Mouse (Mus musculus) adrenal gland, adult 2 months (tissue): ENCODE data around the gene Jmjd1c. TPM values are rescaled to one million over a fixed set of nuclear protein-coding genes. Genes with fewer than 3 reads are reported as not detected.

ENCODE experiments used
- DNase-seq: peaks from one replicate; pipeline ENCODE4 v3.0.0; 2021
- polyA plus RNA-seq: library from polyadenylated mRNA; depleted of rRNA; stranded (reverse); fragments of >200 nt; gene quantifications from 2 replicates; pipeline ENCODE4 v1.2.3, GENCODE M21; 2012
- total RNA-seq, 2 experiments: library from RNA; stranded (reverse); gene quantifications; 2 replicates each; pipeline ENCODE4 v1.2.3; 2021

Gene Jmjd1c
- total and polyA plus RNA-seq, 3 experiments = 15.9 to 53.7 (median 45.0) TPM

DNA sequence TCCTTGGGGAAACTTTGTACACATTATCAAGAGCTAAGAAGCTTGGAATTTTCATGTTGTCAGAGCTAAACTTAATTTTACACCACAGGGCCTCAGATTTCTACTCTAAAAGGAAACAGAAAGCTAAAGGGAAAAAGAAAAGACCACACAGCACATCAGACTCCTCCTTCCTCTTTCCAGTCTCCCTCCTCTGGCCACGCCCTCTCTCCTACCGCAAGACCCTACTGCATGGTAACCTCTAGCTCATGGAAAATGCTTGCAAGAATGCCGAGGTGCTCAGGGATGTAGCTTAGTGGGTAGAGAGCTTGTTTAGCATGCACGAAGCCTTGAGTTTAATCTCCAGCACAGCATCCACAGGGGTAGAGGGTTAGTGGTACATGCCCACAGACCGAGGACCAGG lies 24.0 kb upstream of the Jmjd1c start:
- DNase-seq = no peak

DNA sequence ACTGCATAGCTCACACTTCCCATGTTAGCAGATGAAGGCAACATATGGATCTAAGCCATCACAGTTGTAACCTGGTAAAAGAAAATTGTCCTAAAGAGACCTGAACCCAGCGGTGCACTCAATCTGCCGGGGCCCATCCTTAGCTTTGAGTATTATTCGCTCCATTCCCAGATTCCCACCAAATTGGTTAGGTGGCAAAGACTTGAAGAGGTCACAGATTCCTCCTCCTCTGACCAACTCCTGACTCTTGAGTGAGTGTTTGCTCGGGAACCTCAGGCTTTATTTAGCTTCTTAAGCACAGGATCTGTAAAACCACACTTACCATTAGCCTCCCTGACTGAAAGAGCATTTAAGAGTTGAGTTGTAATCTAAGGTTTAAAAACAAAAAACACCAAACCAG lies 23.3 kb upstream of the Jmjd1c start:
- no peak for DNase-seq

DNA sequence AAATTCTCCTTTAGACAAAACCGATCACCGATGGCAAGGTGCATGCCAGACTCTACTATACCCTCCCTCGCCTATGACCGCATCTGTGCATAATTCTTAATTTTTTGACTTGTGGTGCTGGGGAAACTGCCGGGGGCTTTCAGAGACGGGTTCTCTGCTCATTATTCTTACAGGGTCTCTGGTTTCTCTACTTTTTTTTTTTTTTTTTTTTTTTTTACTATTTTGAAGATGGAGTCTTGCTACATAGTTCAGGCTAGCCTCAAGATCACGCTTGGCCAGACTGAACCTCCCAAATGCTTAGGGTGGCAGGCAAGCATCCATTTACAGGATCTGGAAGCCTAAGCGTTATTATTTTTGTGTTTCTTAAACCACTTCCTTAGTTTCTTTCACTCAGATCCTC lies 22.3 kb upstream of the Jmjd1c start:
- DNase-seq = no peak

DNA sequence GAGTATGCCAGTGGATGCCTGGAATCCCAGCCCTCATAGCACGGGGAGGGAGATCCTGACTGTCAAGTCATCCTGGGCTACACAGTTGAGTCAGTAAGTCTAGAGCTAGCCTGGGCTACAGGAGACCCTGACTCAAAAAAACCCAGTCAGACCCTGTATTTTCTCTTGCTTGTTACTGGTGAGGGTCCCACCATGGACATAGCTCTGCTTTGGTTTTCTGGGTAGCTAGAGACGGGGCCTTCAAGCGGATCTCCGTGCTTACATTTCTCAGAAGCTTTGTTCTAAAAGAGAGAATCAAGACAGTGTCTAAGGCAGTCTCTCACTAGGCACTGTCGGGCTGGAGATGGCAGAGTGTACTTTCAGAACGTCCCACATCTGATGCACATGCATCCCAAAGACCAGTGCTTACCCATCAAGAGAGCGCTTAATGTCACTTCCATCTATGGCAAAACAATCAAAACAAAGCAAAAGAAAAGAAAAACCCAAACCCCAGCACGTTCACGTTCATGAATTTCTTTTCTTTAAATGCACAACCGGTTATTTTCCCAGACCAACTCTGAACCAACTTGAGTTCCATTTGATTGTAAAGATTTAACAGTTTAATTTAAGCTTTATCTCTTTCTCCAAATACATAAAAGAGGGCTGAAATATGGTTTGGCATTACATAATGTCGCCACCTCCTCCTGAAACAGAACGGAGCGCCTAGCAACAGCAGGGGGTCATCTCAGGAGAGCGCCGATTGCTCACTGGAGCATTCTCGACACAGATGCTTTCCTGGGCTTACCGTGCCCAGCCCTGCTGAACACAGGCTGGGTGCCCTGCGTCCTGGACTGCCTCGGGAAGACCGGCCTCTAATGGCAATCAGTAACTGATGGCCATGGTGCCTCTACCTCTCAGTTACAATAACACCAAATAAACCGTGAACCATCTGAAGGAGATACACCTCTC lies 19.7 kb upstream of the Jmjd1c start:
- DNase-seq = no peak

DNA sequence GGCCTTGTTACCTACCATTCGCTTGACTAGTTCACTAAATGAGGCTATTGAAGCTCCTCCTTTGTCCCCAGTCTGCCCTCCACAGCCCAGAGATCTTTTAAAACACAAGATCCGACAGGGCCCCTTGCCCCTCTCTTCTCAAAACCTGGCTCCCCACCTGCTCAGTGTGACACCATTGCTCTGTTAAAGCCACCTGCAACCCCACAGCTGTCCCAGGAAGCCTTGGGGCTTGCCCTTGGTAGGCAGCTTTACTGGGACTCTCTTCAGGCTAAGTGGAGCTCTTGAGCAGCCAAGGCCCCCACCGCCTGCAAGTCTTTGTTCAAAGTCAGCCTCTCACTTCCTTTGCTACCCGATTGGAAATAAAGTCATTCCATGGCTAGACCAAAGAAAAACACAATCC lies 16.9 kb upstream of the Jmjd1c start:
- DNase-seq = no peak

DNA sequence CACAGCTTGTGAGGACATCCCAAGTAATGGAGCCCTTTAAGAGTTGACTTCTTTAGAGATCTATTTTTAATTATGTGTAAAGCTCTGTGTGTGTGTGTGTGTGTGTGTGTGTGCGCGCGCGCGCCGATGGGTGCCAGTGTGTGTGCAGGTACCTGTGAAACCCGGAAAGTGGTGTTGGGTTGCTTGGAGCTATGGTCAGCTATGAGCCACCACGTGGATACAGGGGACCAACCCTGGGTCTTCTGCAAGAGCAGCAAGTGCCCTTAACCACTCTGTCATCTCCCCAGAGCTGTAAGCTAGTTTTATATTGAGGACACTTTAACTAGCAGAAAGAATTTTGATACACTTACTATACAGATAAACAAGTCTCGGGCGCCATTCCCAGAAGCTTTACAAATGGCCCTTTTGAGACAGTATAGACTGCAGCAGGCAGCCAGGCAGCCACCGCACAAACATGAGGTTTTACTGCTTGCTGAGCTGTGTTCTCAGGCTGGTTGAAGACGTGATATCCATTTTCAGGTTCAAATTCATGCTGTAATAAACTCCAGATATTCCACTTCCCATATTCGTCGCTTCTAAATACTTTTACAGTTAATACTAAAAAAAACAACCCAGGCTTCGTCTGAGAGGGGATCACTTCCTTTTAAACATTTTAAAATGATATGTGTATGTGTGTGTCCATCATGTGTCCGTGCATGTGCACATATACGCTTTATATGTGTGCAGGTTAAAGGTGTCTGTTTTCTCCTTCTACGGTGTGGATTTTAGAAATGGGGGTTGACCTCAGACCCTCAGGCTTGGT lies 14.5 kb upstream of the Jmjd1c start:
- no peak for DNase-seq

DNA sequence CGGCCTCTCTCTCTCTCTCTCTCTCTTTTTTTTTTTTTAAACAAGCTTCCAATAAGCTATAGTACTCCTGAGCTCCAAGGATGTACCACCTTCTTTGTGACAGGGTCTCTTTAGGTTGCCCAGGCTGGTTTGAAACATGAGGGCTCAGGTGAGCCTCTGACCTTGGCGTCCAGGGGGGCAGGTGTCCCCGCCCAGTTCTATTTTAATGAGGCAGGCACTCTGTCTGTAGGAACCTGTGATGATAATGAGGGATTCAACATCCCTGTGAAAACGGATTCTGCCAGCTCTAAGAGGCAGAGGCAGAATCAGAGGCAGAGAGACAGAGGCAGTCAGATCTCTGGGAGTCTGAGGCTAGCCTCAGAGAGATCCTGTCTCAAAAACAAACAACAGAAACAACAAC lies 13.4 kb upstream of the Jmjd1c start:
- no peak for DNase-seq

DNA sequence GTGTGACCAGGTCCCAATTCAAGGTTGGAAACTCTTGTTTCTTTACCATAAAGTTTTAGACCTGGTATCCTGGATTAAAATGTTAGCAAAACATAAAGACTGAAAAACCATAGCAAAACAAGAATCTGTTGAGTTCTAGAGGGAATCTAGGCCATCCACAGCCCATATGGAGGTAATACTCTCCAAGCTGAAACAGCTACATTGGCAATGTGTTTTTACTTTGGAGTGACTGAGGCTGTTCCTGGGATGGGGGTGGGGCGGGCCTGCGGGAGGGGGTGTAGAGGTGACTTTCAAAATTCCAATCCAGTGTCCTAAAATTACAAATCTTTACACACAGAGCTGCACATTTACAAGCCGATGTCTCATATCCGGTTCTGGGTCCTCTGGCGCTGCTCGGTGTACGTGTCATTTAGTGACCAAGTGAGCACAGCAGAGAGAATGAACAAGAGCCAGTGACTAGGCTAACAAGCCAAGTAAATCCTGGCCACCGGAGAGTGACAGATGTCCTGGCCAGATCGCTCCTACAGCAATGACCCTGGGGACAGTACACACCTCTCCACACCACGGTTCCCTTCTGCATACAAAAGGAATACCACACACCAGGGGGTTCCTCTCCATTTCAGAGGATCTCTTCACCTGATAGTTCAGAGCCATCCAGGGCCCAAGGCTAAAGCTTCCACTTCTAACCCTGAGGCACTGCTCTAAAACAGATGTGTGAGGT lies 12.3 kb upstream of the Jmjd1c start:
- DNase-seq = no peak

DNA sequence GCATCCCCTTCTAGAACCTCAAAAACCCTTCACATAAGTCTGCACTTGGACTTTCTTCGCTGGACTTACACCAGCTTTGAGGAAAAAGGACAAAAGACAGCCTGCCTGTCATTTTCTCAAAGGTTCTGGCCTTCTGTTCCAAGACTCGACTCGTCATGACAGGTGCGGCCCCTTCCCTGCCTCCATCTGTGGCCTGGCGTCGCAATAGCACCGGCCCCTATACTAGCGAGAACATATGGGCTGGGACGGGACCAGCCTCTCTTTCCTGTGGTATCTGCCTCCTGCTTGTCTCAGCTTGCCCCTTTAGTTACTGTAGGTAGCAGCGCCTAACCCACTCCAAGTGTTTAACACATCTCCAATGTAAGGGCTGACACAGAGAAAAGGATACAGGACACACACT lies 10.8 kb upstream of the Jmjd1c start:
- no peak for DNase-seq

DNA sequence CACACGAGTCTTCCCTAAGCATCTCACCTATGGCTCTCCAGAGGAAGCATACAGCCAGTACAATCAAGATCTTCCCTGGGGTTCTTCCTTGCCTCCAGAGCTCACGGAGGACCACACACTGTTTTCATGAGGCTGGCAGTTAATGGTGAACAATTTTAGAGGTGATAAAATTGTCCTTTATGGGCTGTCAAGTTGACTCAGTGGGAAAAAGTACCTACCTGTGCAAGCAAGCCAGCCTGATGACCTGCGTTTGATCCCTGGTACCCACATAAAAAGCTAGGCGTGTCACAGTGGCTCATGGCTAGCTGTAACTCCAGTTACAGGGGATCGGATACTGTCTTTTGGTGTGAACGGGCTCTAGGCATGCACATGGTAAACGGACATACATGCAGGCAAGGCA lies 10.0 kb upstream of the Jmjd1c start:
- no peak for DNase-seq

DNA sequence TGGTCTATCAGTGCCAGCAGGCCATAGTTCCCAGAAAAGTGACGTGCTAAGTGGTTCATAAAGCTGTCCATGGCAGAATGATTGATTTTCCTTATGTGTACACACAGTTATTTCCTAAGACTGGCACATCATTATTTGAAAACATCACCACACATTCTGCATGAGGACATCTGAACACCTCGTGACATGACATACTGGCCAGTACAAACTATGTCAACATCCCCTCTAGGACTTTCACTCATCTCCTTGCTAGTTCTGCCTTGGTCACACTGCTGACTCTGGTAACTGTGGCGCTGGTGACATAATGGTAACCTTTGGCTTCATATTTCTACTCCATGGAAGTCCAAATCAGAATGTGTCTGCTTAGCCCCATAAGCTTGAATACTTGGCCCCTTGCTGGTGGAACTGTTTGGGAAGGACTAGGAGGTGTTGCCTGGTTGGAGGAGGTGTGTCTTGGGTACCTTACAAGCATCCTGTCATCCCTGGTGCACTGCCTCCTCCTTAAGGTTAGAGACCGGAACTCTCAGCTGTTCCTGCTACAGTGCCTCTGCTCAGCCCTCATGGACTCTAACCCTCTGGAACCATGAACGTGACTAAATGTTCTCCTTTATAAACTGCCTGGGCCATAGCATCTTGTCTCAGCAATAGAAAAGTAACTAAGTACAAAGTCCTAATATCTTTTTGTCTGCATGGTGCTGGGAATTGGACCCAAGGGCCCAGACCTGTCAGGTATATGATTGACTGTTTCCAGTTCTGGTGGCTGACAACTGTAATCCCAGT lies 8.3 kb upstream of the Jmjd1c start:
- DNase-seq = no peak

DNA sequence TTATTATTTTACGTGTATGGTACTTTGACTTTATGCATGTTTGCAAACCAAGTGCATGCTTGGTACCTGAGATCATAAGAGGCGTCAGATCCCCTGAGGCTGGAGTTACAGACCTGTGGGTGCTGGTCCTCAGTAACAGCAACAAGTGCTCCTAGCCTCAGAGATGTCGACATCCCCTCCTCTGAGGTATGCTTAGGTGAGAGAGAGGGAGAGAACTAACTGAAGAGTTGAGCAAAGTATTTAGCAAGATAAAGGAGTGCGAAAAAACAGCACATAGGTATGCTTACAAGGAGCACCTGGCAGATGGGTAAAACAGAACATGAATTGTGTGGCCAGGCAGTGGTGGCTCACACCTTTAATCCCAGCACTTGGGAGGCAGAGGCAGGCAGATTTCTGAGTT lies 5.3 kb upstream of the Jmjd1c start:
- no peak for DNase-seq

DNA sequence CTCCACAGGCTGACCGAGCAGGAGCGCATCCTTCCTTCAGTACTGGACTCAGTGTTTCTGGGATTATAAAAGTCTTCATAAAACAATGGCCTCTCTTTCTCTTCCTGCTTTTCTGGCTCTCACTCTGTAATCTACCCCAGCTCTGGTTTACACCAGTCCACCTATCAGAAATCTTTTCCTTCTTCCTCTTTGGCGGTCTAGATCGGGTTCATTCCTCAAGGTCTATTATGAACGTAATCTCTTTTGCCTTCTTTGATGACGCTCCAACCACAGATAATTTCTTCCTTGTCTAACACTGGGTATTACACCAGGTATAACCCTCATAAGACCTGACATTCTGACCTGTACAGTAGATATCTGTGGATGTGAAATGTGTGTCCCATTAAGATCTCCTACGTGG lies 1.0 kb upstream of the Jmjd1c start:
- DNase-seq = no peak

DNA sequence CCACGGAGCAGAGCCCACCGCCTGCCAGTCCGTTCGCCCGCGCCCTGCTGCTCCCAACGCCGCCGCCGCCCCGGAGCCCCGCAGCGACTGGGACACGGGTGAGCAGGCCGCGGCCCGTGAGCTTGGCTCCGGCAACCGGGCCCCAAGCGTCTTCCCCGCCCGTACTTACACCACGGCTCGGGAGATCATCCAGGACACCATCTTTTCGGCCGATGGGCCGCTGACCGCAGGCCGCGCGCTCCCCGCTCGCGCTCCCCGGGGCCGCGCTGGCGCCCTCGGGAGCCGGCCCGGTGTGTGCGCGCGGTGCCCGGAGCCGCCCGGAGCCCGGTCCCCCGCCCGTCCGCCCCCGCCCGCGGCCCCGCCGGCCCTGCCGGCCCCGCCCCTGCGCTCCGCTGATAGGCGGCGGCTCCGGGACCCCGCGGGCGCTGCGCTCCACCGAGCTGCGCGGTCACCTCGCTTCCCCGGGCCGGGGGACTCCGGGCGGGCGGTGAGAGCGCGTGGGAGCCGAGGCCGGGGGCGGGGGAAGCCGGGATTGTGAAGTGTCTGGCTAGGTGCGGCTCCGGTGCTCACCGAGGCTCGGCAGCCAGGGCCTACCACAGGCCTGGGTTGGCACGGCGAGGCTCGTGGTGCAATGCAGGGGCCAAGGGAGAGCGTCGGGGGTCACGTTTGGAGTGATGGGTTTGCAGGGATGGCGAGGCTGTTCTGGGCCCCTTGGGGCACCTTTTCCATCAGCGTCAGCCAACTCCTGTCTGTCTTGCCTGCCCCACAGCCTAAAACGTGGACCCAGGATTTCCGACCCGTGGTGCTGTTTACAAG lies 904 bp downstream of the Jmjd1c start, which contains the start of gene Reep3:
Gene Reep3 (minus strand): TSS at position 325 of the 816 bp plus-strand sequence.
- peak; percentile 89 for DNase-seq

DNA sequence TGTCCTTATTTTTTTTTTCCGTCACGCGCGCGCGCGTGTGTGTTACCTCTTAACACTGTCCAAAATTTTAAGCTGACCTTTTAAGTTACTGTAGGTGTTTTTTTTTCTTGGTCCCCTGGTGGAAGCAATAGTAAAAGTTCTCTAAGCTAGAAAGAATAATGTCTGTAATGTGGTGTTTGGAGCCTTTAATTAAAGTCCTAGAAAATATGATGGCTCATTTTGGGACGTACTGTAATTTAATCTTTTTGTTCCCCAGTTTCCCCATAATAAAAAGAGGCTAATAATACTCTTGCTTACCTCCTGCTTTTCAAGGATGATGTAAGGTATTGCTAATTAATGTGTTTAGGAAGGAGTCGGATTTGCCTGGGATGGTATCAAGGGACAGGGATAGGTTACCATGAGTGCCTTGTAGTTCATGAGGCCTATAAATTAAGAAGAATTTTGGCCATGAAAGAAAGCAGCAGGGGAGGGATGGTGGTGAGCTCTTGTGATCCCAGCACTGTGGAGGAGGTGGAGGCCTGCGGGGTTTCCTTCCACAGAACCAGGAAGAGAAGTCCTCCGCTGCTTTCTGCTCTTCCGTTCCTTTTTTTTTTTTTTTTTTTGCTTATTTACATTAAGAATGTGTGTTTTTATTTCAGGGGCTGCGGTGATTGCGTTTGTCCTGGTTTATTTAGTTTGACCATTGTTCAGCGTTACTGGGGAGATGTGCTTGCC lies 1.7 kb downstream of the Jmjd1c start:
- no peak for DNase-seq

DNA sequence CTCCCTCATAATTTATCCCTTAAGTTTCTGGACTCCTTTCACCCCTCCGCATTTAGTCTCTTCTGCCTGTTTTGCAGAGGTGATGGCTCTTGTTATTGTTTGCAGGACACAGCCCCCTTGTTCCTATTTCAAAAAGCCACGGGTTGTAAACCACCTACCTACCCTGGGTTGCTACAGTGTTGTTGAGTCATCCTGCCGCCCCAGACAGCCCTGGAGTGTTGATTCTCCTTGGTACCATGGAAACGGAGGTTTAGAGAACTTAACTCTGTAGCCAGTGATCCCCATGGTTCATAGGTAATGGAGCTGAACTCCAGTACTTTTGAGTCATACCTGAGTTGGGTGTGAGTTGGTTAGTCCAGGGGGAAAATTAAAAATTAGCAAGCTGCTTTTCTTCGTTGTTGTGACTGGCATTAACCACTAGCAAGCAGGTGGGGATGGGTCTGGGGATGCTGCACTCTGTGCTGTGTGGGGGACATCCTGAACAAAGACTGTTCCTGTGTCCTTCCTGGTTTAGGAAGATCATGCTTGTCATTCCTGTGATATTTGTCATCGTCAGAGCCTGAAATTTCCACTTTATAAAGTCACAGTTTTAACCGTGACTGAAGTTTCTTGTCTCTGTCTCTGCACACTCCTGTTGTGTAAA lies 2.6 kb downstream of the Jmjd1c start:
- DNase-seq = peak; percentile 49

DNA sequence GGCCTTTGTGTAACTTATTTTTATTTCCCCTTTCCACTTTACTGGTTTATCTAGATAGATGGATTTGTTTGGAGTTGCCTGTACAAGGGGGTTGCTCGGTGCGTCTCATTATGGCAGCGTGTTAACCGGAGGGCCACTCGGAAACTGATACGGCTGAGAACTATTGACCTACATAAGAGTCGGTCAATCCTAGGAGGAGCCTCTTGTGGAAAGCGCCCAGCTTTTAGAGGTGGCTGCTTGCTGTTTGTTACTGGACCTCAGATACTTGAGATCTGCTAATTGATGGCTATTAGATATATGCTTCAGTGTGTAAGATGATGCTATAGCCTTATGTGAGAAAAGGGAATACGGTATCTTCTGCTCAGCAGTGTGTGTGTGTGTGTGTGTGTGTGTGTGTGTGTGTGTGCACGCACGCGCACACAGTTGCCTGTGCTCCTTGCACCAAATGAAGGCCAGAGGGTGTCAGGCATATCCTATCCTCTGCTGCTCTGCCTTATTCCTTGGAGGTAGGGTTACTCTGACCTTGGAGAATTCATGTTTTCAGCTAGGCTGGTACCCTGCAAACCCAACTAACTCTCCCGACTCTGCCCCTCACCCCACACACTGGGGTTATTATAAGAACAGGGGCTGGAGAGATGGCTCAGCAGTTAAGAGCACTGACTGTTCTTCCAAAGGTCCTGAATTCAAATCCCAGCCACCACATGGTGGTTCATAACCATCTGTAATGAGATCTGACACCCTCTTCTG lies 3.4 kb downstream of the Jmjd1c start:
- no peak for DNase-seq

DNA sequence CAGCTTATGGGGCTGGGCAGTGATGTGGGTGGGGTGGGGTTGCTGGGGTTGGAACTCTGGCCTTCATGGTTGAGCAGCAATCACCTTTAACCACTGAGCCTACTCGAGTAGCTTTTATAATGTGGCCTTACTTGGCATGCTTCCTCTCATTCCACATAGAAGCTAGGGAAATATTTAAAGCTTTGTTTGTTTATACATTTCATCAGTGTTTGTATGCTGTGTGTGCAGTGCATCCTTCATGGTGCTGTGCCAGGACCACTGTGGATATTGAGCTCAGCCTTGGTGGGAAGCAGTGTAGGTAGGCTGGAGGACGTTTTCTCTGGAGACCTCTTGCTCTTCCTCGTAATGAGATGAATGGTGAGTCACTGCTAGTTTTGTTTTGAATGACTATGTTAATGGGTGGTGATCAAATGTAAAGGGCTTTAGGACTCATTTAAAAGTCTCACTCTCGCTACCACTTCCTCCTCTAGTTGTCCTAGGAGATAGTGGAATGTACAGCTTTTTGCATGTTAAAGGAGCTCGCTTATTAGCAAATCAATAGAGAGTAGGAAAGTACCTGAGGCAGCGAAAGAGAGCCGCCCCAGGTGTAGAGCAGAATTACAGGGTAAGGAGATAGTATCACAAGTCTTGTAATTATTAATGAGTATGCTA lies 4.2 kb downstream of the Jmjd1c start:
- DNase-seq = no peak
